Mouse (Mus musculus) ES-Bruce4 (cell line): ENCODE data around the gene Itga10.

Experiments
- CTCF ChIP-seq: IDR thresholded peaks from one replicate; pipeline ENCODE4 v1.8.1; 2011; ENCODE audit warnings: low read depth, low read length
- EP300 ChIP-seq: IDR thresholded peaks from 2 replicates; pipeline ENCODE4 v1.6.1; 2011; ENCODE audit warnings: low read depth, low read length; ENCODE audit not compliant: insufficient read depth
- POLR2A ChIP-seq: IDR thresholded peaks from one replicate; pipeline ENCODE4 v1.8.1; 2011; ENCODE audit warnings: low read length; ENCODE audit not compliant: insufficient read depth

DNA sequence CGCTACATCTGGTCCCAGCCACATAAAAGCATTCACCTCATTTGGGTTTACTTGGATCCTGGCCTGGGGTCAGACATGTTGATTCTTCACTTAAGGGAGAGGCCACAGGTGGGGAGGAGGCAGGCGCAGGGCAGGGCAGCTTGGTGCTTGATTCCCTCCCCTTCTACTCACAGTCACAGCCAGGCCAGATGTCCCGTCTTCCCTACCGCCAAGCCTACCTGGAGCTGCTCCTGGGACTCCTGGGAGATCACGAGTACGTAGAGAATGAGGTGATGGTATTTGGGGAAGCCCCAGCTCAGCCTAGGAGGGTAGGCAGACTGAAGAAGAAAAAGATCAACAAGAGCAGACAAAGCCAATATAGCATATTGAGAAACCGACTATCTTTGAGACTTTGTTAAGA, 61.6 kb downstream of the Itga10 start:
- TF ChIP-seq CTCF (no peak), EP300 (no peak), POLR2A (no peak)
